Mouse (Mus musculus) liver, embryonic 12.5 days (tissue): ENCODE measurements around the gene Rho. TPM values are rescaled to one million over a fixed set of nuclear protein-coding genes. Genes with fewer than 3 reads are reported as not detected.

Experiments used
- ATAC-seq: fragments of 200-750 bp; cut with Nextera tagmentation; 2 replicates; pipeline ENCODE4 v1.8.0; 2017; ENCODE audit warnings: moderate number of reproducible peaks, mild to moderate bottlenecking, moderate library complexity
- H3K27ac ChIP-seq: fragments of 300-500 bp; sonication (generic); 2 replicates; pipeline ENCODE4 v1.5.1; 2016; ENCODE audit warnings: mild to moderate bottlenecking
- H3K27me3 ChIP-seq: fragments of 300-500 bp; sonication (generic); replicated peaks from 2 replicates; pipeline ENCODE4 v1.6.1; 2016; ENCODE audit warnings: mild to moderate bottlenecking, moderate library complexity
- H3K36me3 ChIP-seq: fragments of 300-500 bp; sonication (generic); 2 replicates; pipeline ENCODE4 v1.6.1; 2016; ENCODE audit warnings: mild to moderate bottlenecking, moderate library complexity
- H3K4me1 ChIP-seq: fragments of 300-500 bp; sonication (generic); 2 replicates; pipeline ENCODE4 v1.6.1; 2016
- H3K4me2 ChIP-seq: fragments of 300-500 bp; sonication (generic); 2 replicates; pipeline ENCODE4 v1.6.1; 2016; ENCODE audit warnings: mild to moderate bottlenecking, moderate library complexity
- H3K4me3 ChIP-seq: fragments of 300-500 bp; sonication (generic); 2 replicates; pipeline ENCODE4 v1.5.1; 2016; ENCODE audit warnings: mild to moderate bottlenecking, moderate library complexity
- H3K9ac ChIP-seq: fragments of 300-500 bp; sonication (generic); 2 replicates; pipeline ENCODE4 v1.6.1; 2016; ENCODE audit warnings: mild to moderate bottlenecking, moderate library complexity
- H3K9me3 ChIP-seq: fragments of 300-500 bp; sonication (generic); replicated peaks from 2 replicates; pipeline ENCODE4 v1.6.1; 2016; ENCODE audit warnings: mild to moderate bottlenecking, moderate library complexity
- WGBS: fragments of 180-500 bp; shearing (Covaris S2); methylation state at CpG from one replicate; pipeline ENCODE4 v1.1.7; 2016; ENCODE audit not compliant: insufficient replicate concordance; 5-methylcytosine and 5-hydroxymethylcytosine counted together
- polyA plus RNA-seq: library from polyadenylated mRNA; unstranded; fragments of >200 nt; fragmentation: Nextera tagmentation; extraction: Ambion mirVana; gene quantifications from 2 replicates; pipeline ENCODE4 v1.2.1, GENCODE M21; 2016

Rho gene
- polyA plus RNA-seq, 1 experiment from 2014 or later, result not detected

GRCm38 (mm10) chr6:115901489-115901931 lies 30.0 kb upstream of the Rho start:
- H3K27ac ChIP-seq, result no peak overlapping the region
- no peak for ATAC-seq
- peaks cover 8% of the 10 kb centered on the region; the same call in 1 of the 2 replicates for H3K4me1 ChIP-seq

GRCm38 (mm10) chr6:115902545-115902944 lies 29.0 kb upstream of the Rho start:
- no peak overlapping the region for H3K4me3 ChIP-seq
- ATAC-seq, result no peak
- H3K27ac ChIP-seq, result no peak overlapping the region
- no peaks in the 10 kb centered on the region for H3K27me3 ChIP-seq
- H3K9me3 ChIP-seq, result no peaks in the 10 kb centered on the region
- WGBS, result 74% methylated on average over 3 of the region's 3 CpGs
- no peak overlapping the region for H3K4me2 ChIP-seq
- no peak overlapping the region for H3K9ac ChIP-seq
- H3K36me3 ChIP-seq, result no peaks in the 10 kb centered on the region
- peaks cover 15% of the 10 kb centered on the region; the same call in 1 of the 2 replicates for H3K4me1 ChIP-seq

More at GRCm38 (mm10) chr6:115901489-115901931, 30.0 kb upstream of the Rho start:
- Histone ChIP-seq H3K4me2 (no peak overlapping the region), H3K9me3 (no peaks in the 10 kb centered on the region), H3K36me3 (no peaks in the 10 kb centered on the region), H3K9ac (no peak overlapping the region), H3K4me3 (no peak overlapping the region), H3K27me3 (no peaks in the 10 kb centered on the region)
- 73% methylated on average over 8 of the region's 8 CpGs for WGBS

GRCm38 (mm10) chr6:115905568-115905967 lies 26.0 kb upstream of the Rho start:
- peaks cover 45% of the 10 kb centered on the region for H3K4me1 ChIP-seq
- H3K27ac ChIP-seq, result no peak overlapping the region
- 68% methylated on average over 6 of the region's 6 CpGs for WGBS
- H3K9ac ChIP-seq, result no peak overlapping the region
- H3K36me3 ChIP-seq, result no peaks in the 10 kb centered on the region
- no peaks in the 10 kb centered on the region for H3K27me3 ChIP-seq
- no peak overlapping the region for H3K4me3 ChIP-seq
- ATAC-seq, result no peak
- H3K4me2 ChIP-seq, result no peak overlapping the region
- H3K9me3 ChIP-seq, result no peaks in the 10 kb centered on the region

- ATAC-seq, result no peak
- Histone ChIP-seq H3K9ac (no peak overlapping the region), H3K27me3 (no peaks in the 10 kb centered on the region), H3K4me2 (no peak overlapping the region), H3K9me3 (no peaks in the 10 kb centered on the region), H3K4me3 (no peak overlapping the region), H3K27ac (no peak overlapping the region), H3K36me3 (no peaks in the 10 kb centered on the region), H3K4me1 (peaks cover 54% of the 10 kb centered on the region)
- 39% methylated on average over 1 of the region's 1 CpGs for WGBS
These were observed 25.1 kb upstream of the Rho start for GRCm38 (mm10) chr6:115906455-115906854.

- WGBS, result 37% methylated on average over 2 of the region's 2 CpGs
- no peak overlapping the region for H3K4me3 ChIP-seq
- no peaks in the 10 kb centered on the region for H3K27me3 ChIP-seq
These were observed 24.7 kb upstream of the Rho start for GRCm38 (mm10) chr6:115906871-115907270.

GRCm38 (mm10) chr6:115908421-115908982 lies 23.0 kb upstream of the Rho start:
- 0 out of 2 replicates have a peak overlapping the region, but pooled peaks have one; percentile 18 for H3K27ac ChIP-seq
- H3K9ac ChIP-seq, result no peak overlapping the region
- 16% methylated on average over 6 of the region's 6 CpGs for WGBS
- peak; percentile 37; the same call in 1 of the 2 replicates for ATAC-seq
- H3K27me3 ChIP-seq, result no peaks in the 10 kb centered on the region; the same call in 1 of the 2 replicates
- peaks cover 59% of the 10 kb centered on the region for H3K4me1 ChIP-seq
- H3K4me3 ChIP-seq, result no peak overlapping the region
- H3K4me2 ChIP-seq, result peak overlapping the region; percentile 6; the same call in 1 of the 2 replicates
- no peaks in the 10 kb centered on the region for H3K9me3 ChIP-seq
- no peaks in the 10 kb centered on the region for H3K36me3 ChIP-seq

More at GRCm38 (mm10) chr6:115906871-115907270, 24.7 kb upstream of the Rho start:
- no peak overlapping the region for H3K4me2 ChIP-seq
- H3K27ac ChIP-seq, result no peak overlapping the region
- H3K36me3 ChIP-seq, result no peaks in the 10 kb centered on the region
- H3K9me3 ChIP-seq, result no peaks in the 10 kb centered on the region
- H3K4me1 ChIP-seq, result peaks cover 57% of the 10 kb centered on the region
- ATAC-seq, result no peak
- no peak overlapping the region for H3K9ac ChIP-seq

- no peak overlapping the region for H3K9ac ChIP-seq
- H3K27ac ChIP-seq, result no peak overlapping the region
- ATAC-seq, result no peak
- H3K27me3 ChIP-seq, result no peaks in the 10 kb centered on the region; the same call in 1 of the 2 replicates
- no peaks in the 10 kb centered on the region for H3K9me3 ChIP-seq
- H3K4me2 ChIP-seq, result no peak overlapping the region
- WGBS, result 28% methylated on average over 3 of the region's 3 CpGs
- peaks cover 59% of the 10 kb centered on the region for H3K4me1 ChIP-seq
- no peaks in the 10 kb centered on the region for H3K36me3 ChIP-seq
- H3K4me3 ChIP-seq, result no peak overlapping the region
These were observed 22.5 kb upstream of the Rho start for GRCm38 (mm10) chr6:115909052-115909451.

GRCm38 (mm10) chr6:115909940-115910339 lies 21.6 kb upstream of the Rho start:
- 36% methylated on average over 8 of the region's 8 CpGs for WGBS
- Histone ChIP-seq H3K27ac (no peak overlapping the region), H3K27me3 (no peaks in the 10 kb centered on the region; the same call in 1 of the 2 replicates), H3K4me1 (peaks cover 59% of the 10 kb centered on the region), H3K4me3 (no peak overlapping the region), H3K9ac (no peak overlapping the region), H3K36me3 (no peaks in the 10 kb centered on the region), H3K4me2 (peak overlapping the region; percentile 13), H3K9me3 (no peaks in the 10 kb centered on the region)
- ATAC-seq, result no peak

- no peak overlapping the region for H3K27ac ChIP-seq
- no peaks in the 10 kb centered on the region; the same call in 1 of the 2 replicates for H3K27me3 ChIP-seq
- no peak overlapping the region for H3K4me3 ChIP-seq
- peaks cover 55% of the 10 kb centered on the region for H3K4me1 ChIP-seq
- ATAC-seq, result no peak
- no peaks in the 10 kb centered on the region for H3K36me3 ChIP-seq
- no peak overlapping the region for H3K4me2 ChIP-seq
- H3K9ac ChIP-seq, result no peak overlapping the region
- no peaks in the 10 kb centered on the region for H3K9me3 ChIP-seq
- 63% methylated on average over 6 of the region's 6 CpGs for WGBS
These were observed 19.8 kb upstream of the Rho start for GRCm38 (mm10) chr6:115911763-115912162.

GRCm38 (mm10) chr6:115913482-115913881 lies 18.1 kb upstream of the Rho start:
- Histone ChIP-seq H3K27me3 (no peaks in the 10 kb centered on the region; the same call in 1 of the 2 replicates), H3K9ac (no peak overlapping the region), H3K36me3 (no peaks in the 10 kb centered on the region), H3K9me3 (no peaks in the 10 kb centered on the region), H3K4me3 (no peak overlapping the region), H3K27ac (no peak overlapping the region), H3K4me1 (peaks cover 49% of the 10 kb centered on the region), H3K4me2 (no peak overlapping the region)
- no peak for ATAC-seq
- 80% methylated on average over 10 of the region's 10 CpGs for WGBS

GRCm38 (mm10) chr6:115914511-115915202 lies 16.9 kb upstream of the Rho start:
- H3K9ac ChIP-seq, result no peak overlapping the region
- no peak for ATAC-seq
- H3K27me3 ChIP-seq, result no peaks in the 10 kb centered on the region; the same call in 1 of the 2 replicates
- H3K27ac ChIP-seq, result no peak overlapping the region
- no peak overlapping the region for H3K4me3 ChIP-seq
- no peaks in the 10 kb centered on the region for H3K36me3 ChIP-seq
- H3K4me2 ChIP-seq, result no peak overlapping the region
- H3K4me1 ChIP-seq, result peaks cover 42% of the 10 kb centered on the region
- 86% methylated on average over 15 of the region's 15 CpGs for WGBS
- no peaks in the 10 kb centered on the region for H3K9me3 ChIP-seq
